Mouse (Mus musculus): ENCODE results near the gene Fgr.

The Fgr gene

GRCm38 (mm10) chr4:132973814-132974398 is at the start of gene Fgr:
TSS of gene Fgr (plus strand) at chr4:132974095.
- CTCF ChIA-PET: interaction anchor here (0.6 to 1.3 kb wide), 4 partner anchors 10 to 586 kb away, joined by 3 to 9 read pairs (median 6); no protein-coding TSS in a partner anchor

GRCm38 (mm10) chr4:132926520-132926919 is 47.4 kb upstream of the Fgr start:
- CTCF ChIA-PET: interaction anchor here (0.7 kb wide), 1 partner anchor 55 kb away, joined by 6 read pairs; no protein-coding TSS in a partner anchor

GRCm38 (mm10) chr4:132930784-132931183 is 43.1 kb upstream of the Fgr start:
- CTCF ChIA-PET: no interaction called here

GRCm38 (mm10) chr4:132932752-132933404 is 41.0 kb upstream of the Fgr start:
- CTCF ChIA-PET: interaction anchor here (0.7 kb wide), 1 partner anchor 397 kb away, joined by 6 read pairs; no protein-coding TSS in a partner anchor

GRCm38 (mm10) chr4:132934639-132935038 is 39.3 kb upstream of the Fgr start:
- CTCF ChIA-PET: interaction anchor here (0.6 kb wide), 1 partner anchor 309 kb away, joined by 5 read pairs; no protein-coding TSS in a partner anchor

GRCm38 (mm10) chr4:132938181-132938941 is 35.5 kb upstream of the Fgr start:
- CTCF ChIA-PET: no interaction called here

- CTCF ChIA-PET: interaction anchor here (0.9 kb wide), 1 partner anchor 738 kb away, joined by 3 read pairs; no protein-coding TSS in a partner anchor
Observed at GRCm38 (mm10) chr4:132939421-132940127, 34.3 kb upstream of the Fgr start.

- CTCF ChIA-PET: no interaction called here
Observed at GRCm38 (mm10) chr4:132941012-132941729, 32.7 kb upstream of the Fgr start.

GRCm38 (mm10) chr4:132943088-132943487 is 30.8 kb upstream of the Fgr start:
- CTCF ChIA-PET: no interaction called here

- CTCF ChIA-PET: interaction anchor here (0.7 to 3.2 kb wide), 5 partner anchors 28 to 256 kb away, joined by 3 to 24 read pairs (median 4); no protein-coding TSS in a partner anchor
Observed at GRCm38 (mm10) chr4:132944106-132944505, 29.8 kb upstream of the Fgr start.

- CTCF ChIA-PET: interaction anchor here (0.7 to 3.2 kb wide), 5 partner anchors 28 to 255 kb away, joined by 3 to 24 read pairs (median 4); no protein-coding TSS in a partner anchor
Observed at GRCm38 (mm10) chr4:132944776-132945175, 29.1 kb upstream of the Fgr start.

- CTCF ChIA-PET: interaction anchor here (0.6 to 3.2 kb wide), 11 partner anchors 13 to 255 kb away, joined by 3 to 24 read pairs (median 5); no protein-coding TSS in a partner anchor
Observed at GRCm38 (mm10) chr4:132945261-132946046, 28.4 kb upstream of the Fgr start.

GRCm38 (mm10) chr4:132946047-132947001 is 27.6 kb upstream of the Fgr start:
- CTCF ChIA-PET: interaction anchor here (0.6 to 3.2 kb wide), 13 partner anchors 12 to 398 kb away, joined by 3 to 24 read pairs (median 4); no protein-coding TSS in a partner anchor

GRCm38 (mm10) chr4:132949882-132950532 is 23.9 kb upstream of the Fgr start:
- CTCF ChIA-PET: interaction anchor here (0.5 kb wide), 1 partner anchor 253 kb away, joined by 16 read pairs; no protein-coding TSS in a partner anchor

GRCm38 (mm10) chr4:132950999-132951398 is 22.9 kb upstream of the Fgr start:
- CTCF ChIA-PET: interaction anchor here (0.6 to 0.7 kb wide), 2 partner anchors 10 to 39 kb away, joined by 3 read pairs; no protein-coding TSS in a partner anchor

- CTCF ChIA-PET: interaction anchor here (0.6 kb wide), 1 partner anchor 128 kb away, joined by 3 read pairs; no protein-coding TSS in a partner anchor
Observed at GRCm38 (mm10) chr4:132954530-132955394, 19.1 kb upstream of the Fgr start.

- CTCF ChIA-PET: no interaction called here
Observed at GRCm38 (mm10) chr4:132955395-132955791, 18.5 kb upstream of the Fgr start.

Data from spleen, embryonic (tissue).